Mouse (Mus musculus): ENCODE results near the gene Ptrh1. TPM values are rescaled to one million over a fixed set of nuclear protein-coding genes. Genes with fewer than 3 reads are reported as not detected.

The Ptrh1 gene
- polyA plus RNA-seq, 1 experiment from 2014 or later: 6.7 TPM

- no peaks in the 10 kb centered on the region for H3K27me3 ChIP-seq
- H3K4me2 ChIP-seq (replicated peaks): no peak overlapping the region
- no peak overlapping the region for H3K27ac ChIP-seq
- peaks cover 12% of the 10 kb centered on the region for H3K4me1 ChIP-seq
- H3K9ac ChIP-seq: peak overlapping the region; percentile 45
- H3K9me3 ChIP-seq: no peaks in the 10 kb centered on the region
- no peak for ATAC-seq (ENCODE audit: low FRiP score, low read depth)
- H3K4me3 ChIP-seq: no peak overlapping the region
- H3K36me3 ChIP-seq: peaks cover 48% of the 10 kb centered on the region
- WGBS: 73% methylated on average over 8 of the region's 8 CpGs
Measured at GRCm38 (mm10) chr2:32758503-32758902, 17.1 kb upstream of the Ptrh1 start.

- peak overlapping the region; percentile 45 for H3K9ac ChIP-seq
- 82% methylated on average over 2 of the region's 2 CpGs for WGBS
- peaks cover 48% of the 10 kb centered on the region for H3K36me3 ChIP-seq
- H3K4me1 ChIP-seq: peaks cover 12% of the 10 kb centered on the region
- H3K27me3 ChIP-seq: no peaks in the 10 kb centered on the region
- H3K9me3 ChIP-seq: no peaks in the 10 kb centered on the region
- H3K4me3 ChIP-seq: no peak overlapping the region
- H3K27ac ChIP-seq: no peak overlapping the region
- H3K4me2 ChIP-seq (replicated peaks): no peak overlapping the region
- ATAC-seq (ENCODE audit: low FRiP score, low read depth): no peak
Measured at GRCm38 (mm10) chr2:32759001-32759400, 16.6 kb upstream of the Ptrh1 start.

GRCm38 (mm10) chr2:32761361-32761760 is 14.2 kb upstream of the Ptrh1 start:
- no peak for ATAC-seq (ENCODE audit: low FRiP score, low read depth)
- H3K4me2 ChIP-seq (replicated peaks): no peak overlapping the region
- no peak overlapping the region for H3K4me3 ChIP-seq
- peaks cover 40% of the 10 kb centered on the region for H3K36me3 ChIP-seq
- H3K4me1 ChIP-seq: peaks cover 12% of the 10 kb centered on the region
- 85% methylated on average over 14 of the region's 14 CpGs for WGBS
- no peaks in the 10 kb centered on the region for H3K9me3 ChIP-seq
- H3K27ac ChIP-seq: no peak overlapping the region
- no peaks in the 10 kb centered on the region for H3K27me3 ChIP-seq
- no peak overlapping the region for H3K9ac ChIP-seq

GRCm38 (mm10) chr2:32761859-32762258 is 13.7 kb upstream of the Ptrh1 start:
- ATAC-seq (ENCODE audit: low FRiP score, low read depth): no peak
- Histone ChIP-seq H3K27me3 (no peaks in the 10 kb centered on the region), H3K36me3 (peaks cover 40% of the 10 kb centered on the region), H3K4me3 (no peak overlapping the region), H3K4me1 (peaks cover 13% of the 10 kb centered on the region), H3K27ac (no peak overlapping the region), H3K9me3 (no peaks in the 10 kb centered on the region), H3K4me2 (replicated peaks) (no peak overlapping the region), H3K9ac (no peak overlapping the region)
- 96% methylated on average over 4 of the region's 4 CpGs for WGBS

- Histone ChIP-seq H3K27ac (no peak overlapping the region), H3K36me3 (peaks cover 40% of the 10 kb centered on the region), H3K4me3 (no peak overlapping the region), H3K4me2 (replicated peaks) (no peak overlapping the region), H3K4me1 (peaks cover 10% of the 10 kb centered on the region), H3K9me3 (no peaks in the 10 kb centered on the region), H3K9ac (no peak overlapping the region), H3K27me3 (no peaks in the 10 kb centered on the region)
- WGBS: 82% methylated on average over 3 of the region's 3 CpGs
- ATAC-seq (ENCODE audit: low FRiP score, low read depth): no peak
Measured at GRCm38 (mm10) chr2:32763353-32763752, 12.2 kb upstream of the Ptrh1 start.

GRCm38 (mm10) chr2:32767241-32767640 is 8.3 kb upstream of the Ptrh1 start:
- 72% methylated on average over 12 of the region's 12 CpGs for WGBS
- H3K4me1 ChIP-seq: peaks cover 5% of the 10 kb centered on the region; the same call in 1 of the 2 replicates
- no peak overlapping the region for H3K4me3 ChIP-seq
- peaks cover 12% of the 10 kb centered on the region for H3K36me3 ChIP-seq
- no peaks in the 10 kb centered on the region for H3K27me3 ChIP-seq
- no peak overlapping the region for H3K9ac ChIP-seq
- no peaks in the 10 kb centered on the region for H3K9me3 ChIP-seq
- no peak for ATAC-seq (ENCODE audit: low FRiP score, low read depth)
- H3K4me2 ChIP-seq (replicated peaks): no peak overlapping the region
- H3K27ac ChIP-seq: no peak overlapping the region

- Histone ChIP-seq H3K27me3 (no peaks in the 10 kb centered on the region), H3K4me3 (no peak overlapping the region), H3K36me3 (no peaks in the 10 kb centered on the region), H3K9ac (no peak overlapping the region), H3K9me3 (no peaks in the 10 kb centered on the region), H3K4me1 (peaks cover 5% of the 10 kb centered on the region; the same call in 1 of the 2 replicates), H3K27ac (no peak overlapping the region), H3K4me2 (replicated peaks) (no peak overlapping the region)
- ATAC-seq (ENCODE audit: low FRiP score, low read depth): no peak
- 48% methylated on average over 19 of the region's 19 CpGs for WGBS
Measured at GRCm38 (mm10) chr2:32768661-32769285, 6.8 kb upstream of the Ptrh1 start.

- Histone ChIP-seq H3K36me3 (no peaks in the 10 kb centered on the region), H3K4me3 (no peak overlapping the region), H3K27me3 (no peaks in the 10 kb centered on the region), H3K27ac (no peak overlapping the region), H3K9ac (no peak overlapping the region), H3K4me1 (peaks cover 5% of the 10 kb centered on the region; the same call in 1 of the 2 replicates), H3K9me3 (no peaks in the 10 kb centered on the region), H3K4me2 (replicated peaks) (no peak overlapping the region)
- WGBS: 86% methylated on average over 5 of the region's 5 CpGs
- ATAC-seq (ENCODE audit: low FRiP score, low read depth): no peak
Measured at GRCm38 (mm10) chr2:32769327-32770085, 6.1 kb upstream of the Ptrh1 start.

- no peak overlapping the region for H3K4me3 ChIP-seq
- no peak overlapping the region for H3K4me2 ChIP-seq (replicated peaks)
- H3K36me3 ChIP-seq: no peaks in the 10 kb centered on the region
- no peak for ATAC-seq (ENCODE audit: low FRiP score, low read depth)
- 25% methylated on average over 12 of the region's 12 CpGs for WGBS
- H3K4me1 ChIP-seq: peaks cover 16% of the 10 kb centered on the region
- H3K9me3 ChIP-seq: no peaks in the 10 kb centered on the region
- H3K27me3 ChIP-seq: peaks cover 7% of the 10 kb centered on the region
- no peak overlapping the region for H3K9ac ChIP-seq
- no peak overlapping the region for H3K27ac ChIP-seq
Measured at GRCm38 (mm10) chr2:32771886-32772285, 3.7 kb upstream of the Ptrh1 start.

- no peaks in the 10 kb centered on the region for H3K36me3 ChIP-seq
Measured at GRCm38 (mm10) chr2:32772626-32773279, 2.8 kb upstream of the Ptrh1 start.

GRCm38 (mm10) chr2:32776192-32776591 is 606 bp downstream of the Ptrh1 start:
- H3K27ac ChIP-seq: no peak overlapping the region
- no peaks in the 10 kb centered on the region for H3K9me3 ChIP-seq
- peak overlapping the region; percentile 56 for H3K4me3 ChIP-seq
- WGBS: 20% methylated on average over 22 of the region's 22 CpGs
- peak overlapping the region; percentile 80 for H3K4me2 ChIP-seq (replicated peaks)
- peak overlapping the region; percentile 62 for H3K9ac ChIP-seq
- peaks cover 12% of the 10 kb centered on the region for H3K4me1 ChIP-seq
- no peak for ATAC-seq (ENCODE audit: low FRiP score, low read depth)
- H3K27me3 ChIP-seq: peaks cover 7% of the 10 kb centered on the region
- H3K36me3 ChIP-seq: no peaks in the 10 kb centered on the region

More at GRCm38 (mm10) chr2:32772626-32773279, 2.8 kb upstream of the Ptrh1 start:
- no peak for ATAC-seq (ENCODE audit: low FRiP score, low read depth)
- H3K27me3 ChIP-seq: peaks cover 7% of the 10 kb centered on the region
- no peak overlapping the region for H3K4me2 ChIP-seq (replicated peaks)
- 78% methylated on average over 8 of the region's 8 CpGs for WGBS
- no peak overlapping the region for H3K4me3 ChIP-seq
- H3K4me1 ChIP-seq: peaks cover 12% of the 10 kb centered on the region
- no peaks in the 10 kb centered on the region for H3K9me3 ChIP-seq
- H3K9ac ChIP-seq: no peak overlapping the region
- no peak overlapping the region for H3K27ac ChIP-seq

- peaks cover 7% of the 10 kb centered on the region for H3K27me3 ChIP-seq
- no peak for ATAC-seq (ENCODE audit: low FRiP score, low read depth)
- H3K4me1 ChIP-seq: peaks cover 12% of the 10 kb centered on the region
- H3K27ac ChIP-seq: no peak overlapping the region
- H3K4me3 ChIP-seq: no peak overlapping the region
- H3K9me3 ChIP-seq: no peaks in the 10 kb centered on the region
- no peak overlapping the region for H3K9ac ChIP-seq
- no peaks in the 10 kb centered on the region for H3K36me3 ChIP-seq
- H3K4me2 ChIP-seq (replicated peaks): no peak overlapping the region
- WGBS: 88% methylated on average over 6 of the region's 6 CpGs
Measured at GRCm38 (mm10) chr2:32778081-32778480, 2.5 kb downstream of the Ptrh1 start.
